Mouse (Mus musculus) lung, postnatal 0 days (tissue): Measurements from ENCODE around the gene Gm20388.

Experiments
- CTCF ChIP-seq: IDR thresholded peaks from 2 replicates; pipeline ENCODE4 v1.5.1; 2016; ENCODE audit warnings: antibody characterized with exemption, mild to moderate bottlenecking
- EP300 ChIP-seq: IDR thresholded peaks from 2 replicates; pipeline ENCODE4 v1.6.1; 2016; ENCODE audit warnings: antibody characterized with exemption, mild to moderate bottlenecking, control low read depth

DNA sequence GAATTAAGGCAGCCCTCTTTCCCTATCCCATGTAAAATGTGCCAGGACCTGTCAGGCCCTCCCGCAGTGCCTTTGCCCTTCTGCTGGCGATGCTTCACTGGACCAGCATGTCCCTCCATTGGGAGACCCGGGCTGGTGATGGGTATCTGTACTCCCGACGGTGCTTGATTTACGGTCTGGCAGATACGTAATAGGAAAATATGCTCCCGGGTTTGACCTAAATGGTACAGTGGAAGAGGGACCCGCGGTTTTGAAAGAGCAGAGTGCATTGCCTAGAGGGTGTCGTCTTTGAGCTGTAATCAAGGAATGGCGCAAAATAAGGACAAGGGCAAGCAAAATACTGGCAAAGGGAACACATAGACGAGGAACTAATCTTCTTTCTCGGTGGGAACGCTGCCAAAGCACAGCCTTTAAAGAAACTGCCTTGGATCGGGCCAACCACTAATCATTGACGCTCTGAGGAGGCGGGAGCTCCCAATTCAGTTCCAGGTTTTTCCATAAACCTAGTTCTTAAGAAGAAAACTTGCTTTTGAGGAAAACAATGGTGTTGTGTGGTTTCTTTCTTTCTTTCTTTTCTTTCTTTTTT is 1919.2 kb downstream of the Gm20388 start:
- no peak for TF ChIP-seq CTCF
- no peak for TF ChIP-seq EP300
